Mouse (Mus musculus): ENCODE data around the gene Zfp710. TPM values are rescaled to one million over a fixed set of nuclear protein-coding genes. Genes with fewer than 3 reads are reported as not detected.

The Zfp710 gene
- total RNA-seq, 2 experiments from 2014 or later = 18.9 to 23.6 TPM

Other genes starting within 250 kb of the Zfp710 start
- not detected in 2 replicates for gene Mesp1, start 231.0 kb upstream of the Zfp710 start, total RNA-seq (2015)
- not detected in 2 replicates for gene Mesp1, start 231.0 kb upstream of the Zfp710 start, total RNA-seq (2017)
- gene Mesp2, start 214.1 kb upstream of the Zfp710 start, total RNA-seq (2015) = 0.10 TPM in 1 of 2 replicates, not detected in the other
- gene Mesp2, start 214.1 kb upstream of the Zfp710 start, total RNA-seq (2017) = 0.27 TPM in 1 of 2 replicates, not detected in the other
- gene Anpep, start 163.8 kb upstream of the Zfp710 start, total RNA-seq (2015) = 1.2 and 2.3 TPM in 2 replicates
- not detected in 2 replicates for gene Anpep, start 163.8 kb upstream of the Zfp710 start, total RNA-seq (2017)
- gene Ap3s2, start 104.2 kb upstream of the Zfp710 start, total RNA-seq (2015) = 15.7 and 25.3 TPM in 2 replicates
- gene Ap3s2, start 104.2 kb upstream of the Zfp710 start, total RNA-seq (2017) = 6.9 and 8.2 TPM in 2 replicates
- gene Arpin, start 89.5 kb upstream of the Zfp710 start, total RNA-seq (2015) = 0.15 TPM in 1 of 2 replicates, not detected in the other
- 0.14 TPM in 1 of 2 replicates, not detected in the other for gene Arpin, start 89.5 kb upstream of the Zfp710 start, total RNA-seq (2017)
- 267 and 274 TPM in 2 replicates for gene Idh2, start 90.6 kb downstream of the Zfp710 start, total RNA-seq (2015)
- gene Idh2, start 90.6 kb downstream of the Zfp710 start, total RNA-seq (2017) = 276 and 284 TPM in 2 replicates
- gene Sema4b, start 162.0 kb downstream of the Zfp710 start, total RNA-seq (2015) = 6.6 and 7.7 TPM in 2 replicates
- 5.3 and 8.1 TPM in 2 replicates for gene Sema4b, start 162.0 kb downstream of the Zfp710 start, total RNA-seq (2017)
- gene Cib1, start 208.0 kb downstream of the Zfp710 start, total RNA-seq (2015) = 65.0 and 67.2 TPM in 2 replicates
- 32.7 and 43.8 TPM in 2 replicates for gene Cib1, start 208.0 kb downstream of the Zfp710 start, total RNA-seq (2017)
- 7.1 TPM in 2 replicates for gene Gdpgp1, start 208.1 kb downstream of the Zfp710 start, total RNA-seq (2015)
- gene Gdpgp1, start 208.1 kb downstream of the Zfp710 start, total RNA-seq (2017) = 2.0 and 2.4 TPM in 2 replicates
- gene Ttll13, start 221.6 kb downstream of the Zfp710 start, total RNA-seq (2015) = 1.5 TPM in 1 of 2 replicates, not detected in the other
- gene Ttll13, start 221.6 kb downstream of the Zfp710 start, total RNA-seq (2017) = not detected in 2 replicates
- gene Ngrn, start 236.4 kb downstream of the Zfp710 start, total RNA-seq (2015) = 27.6 and 29.4 TPM in 2 replicates
- gene Ngrn, start 236.4 kb downstream of the Zfp710 start, total RNA-seq (2017) = 24.6 and 25.9 TPM in 2 replicates
- gene Vps33b, start 244.8 kb downstream of the Zfp710 start, total RNA-seq (2015) = 29.0 and 39.9 TPM in 2 replicates
- gene Vps33b, start 244.8 kb downstream of the Zfp710 start, total RNA-seq (2017) = 19.7 and 32.0 TPM in 2 replicates